Mouse (Mus musculus) adrenal gland, adult (tissue): ENCODE results near the gene Asic4.
A peak's percentile ranks its signal among the peaks of the same experiment; 100 is the strongest.

ENCODE experiments used
- DNase-seq, 2 experiments: peaks; one replicate each; pipeline ENCODE4 v3.0.0; 2022 to 2023; ENCODE audit warnings: low spot score in 1 of 2; ENCODE audit not compliant: inconsistent age in 2 of 2

Gene Asic4

GRCm38 (mm10) chr1:75501905-75502304 is 51.7 kb downstream of the Asic4 start:
- no peak for DNase-seq

DNA sequence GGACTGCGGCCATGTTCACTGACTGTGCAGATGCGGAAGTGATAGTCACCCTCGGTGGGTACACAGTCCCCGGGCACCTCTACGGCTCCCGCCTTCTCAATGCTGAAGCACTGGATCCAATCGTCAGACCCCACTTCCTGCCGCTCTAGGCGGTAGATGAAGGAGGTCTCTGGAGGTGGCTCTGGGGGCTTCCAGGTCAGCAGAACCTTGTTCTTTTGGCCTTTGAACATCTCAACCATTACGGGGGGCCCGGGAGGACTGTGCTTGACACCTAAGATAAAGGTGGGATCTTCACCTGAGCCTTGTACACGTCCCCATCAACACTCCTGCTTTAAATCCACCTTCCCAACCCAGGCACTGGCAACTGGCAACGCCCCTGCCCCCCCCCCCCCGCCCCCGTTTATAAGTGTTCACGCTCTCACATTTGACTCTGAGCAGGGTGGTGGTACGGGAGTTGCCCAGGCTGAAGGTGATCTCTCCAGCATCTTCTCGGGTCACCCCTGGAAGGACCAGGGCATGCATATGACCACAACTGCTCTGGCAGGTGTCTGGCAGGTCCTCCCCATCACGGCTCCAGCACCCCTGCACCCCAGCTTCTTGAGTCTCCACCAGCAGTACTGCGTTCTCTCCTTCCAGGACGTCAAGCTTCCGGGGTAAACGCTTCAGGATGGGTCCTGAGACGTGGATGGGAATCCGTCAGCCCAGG is 52.9 kb downstream of the Asic4 start:
- no peak for DNase-seq

DNA sequence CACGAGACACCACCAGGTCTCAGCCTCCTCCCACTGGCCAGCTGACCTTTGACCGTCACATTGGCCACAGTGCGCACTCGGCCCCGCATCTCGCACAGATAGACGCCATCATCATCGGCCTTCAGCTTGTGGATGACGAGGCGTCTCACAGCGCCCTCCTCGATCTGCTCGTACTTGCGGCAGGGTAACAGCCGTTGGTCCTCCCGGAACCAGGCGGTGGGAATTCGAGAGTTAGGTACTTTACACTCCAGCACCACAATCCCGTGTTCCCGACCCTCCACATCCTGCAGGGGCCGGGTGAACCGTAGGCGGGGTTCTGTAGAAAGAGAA is 53.4 kb downstream of the Asic4 start:
- peak; percentile 63 to 81 for DNase-seq

DNA sequence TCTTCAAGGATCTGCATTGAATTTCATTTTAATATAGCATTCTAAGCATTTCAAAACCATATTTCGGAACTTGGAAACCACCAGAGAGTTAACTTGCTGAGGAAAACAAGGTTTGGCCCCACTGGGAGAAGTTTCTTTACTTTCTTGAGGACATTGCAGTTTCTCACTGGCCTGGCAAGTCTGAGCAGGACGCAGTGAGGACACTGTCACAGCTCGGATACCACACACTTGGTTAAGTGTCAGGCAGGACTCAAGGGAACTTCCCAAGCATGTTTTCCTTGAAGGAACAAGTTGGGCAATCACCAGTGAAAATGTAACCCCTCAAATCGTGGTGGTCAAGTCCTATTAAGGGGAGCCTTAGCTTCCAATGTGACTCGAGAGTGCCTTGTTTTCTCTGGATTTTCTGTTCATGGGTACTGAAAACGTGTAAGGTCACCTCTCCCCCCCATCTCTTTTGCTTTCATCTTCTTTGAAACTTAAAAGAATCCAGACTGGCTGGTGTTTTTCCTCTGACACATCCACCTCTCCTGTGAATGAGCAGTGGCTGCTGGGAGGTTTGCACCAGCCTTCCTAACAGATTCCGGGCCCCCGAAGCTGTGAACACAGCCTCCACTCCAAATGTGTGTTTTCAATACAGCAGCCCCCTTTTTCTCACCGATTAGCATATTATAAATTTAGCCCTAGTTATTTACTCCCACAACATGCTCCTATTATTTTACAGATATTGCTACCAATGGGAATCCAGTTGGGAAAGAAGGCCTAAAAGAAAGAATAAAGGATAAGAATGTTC is 54.2 kb downstream of the Asic4 start:
- peak in 1 of 2 experiments; percentile 72 for DNase-seq

GRCm38 (mm10) chr1:75505159-75505955 is 55.1 kb downstream of the Asic4 start:
- DNase-seq, result peak; percentile 88 to 94

- DNase-seq, result peak; percentile 71 to 87
Measured at GRCm38 (mm10) chr1:75505956-75506831, 56.0 kb downstream of the Asic4 start, which contains the start of gene Obsl1. Gene Obsl1, minus strand, starts transcription at chr1:75506452.

- DNase-seq, result peak; percentile 52 to 80
Measured at GRCm38 (mm10) chr1:75507006-75507405, 56.8 kb downstream of the Asic4 start, which contains the start of gene Inha. Gene Inha, plus strand, starts transcription at chr1:75507077.

DNA sequence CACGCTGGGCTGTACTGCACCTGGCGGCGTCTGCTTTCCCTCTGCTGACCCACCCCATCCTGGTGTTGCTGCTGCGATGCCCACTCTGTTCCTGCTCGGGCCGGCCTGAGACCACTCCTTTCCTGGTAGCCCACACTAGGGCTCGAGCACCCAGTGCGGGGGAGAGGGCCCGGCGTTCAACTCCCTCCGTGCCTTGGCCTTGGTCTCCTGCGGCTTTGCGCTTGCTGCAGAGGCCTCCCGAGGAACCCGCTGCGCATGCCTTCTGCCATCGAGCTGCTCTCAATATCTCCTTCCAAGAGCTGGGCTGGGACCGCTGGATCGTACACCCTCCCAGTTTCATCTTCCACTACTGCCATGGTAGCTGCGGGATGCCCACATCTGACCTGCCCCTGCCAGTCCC is 59.4 kb downstream of the Asic4 start:
- DNase-seq, result peak; percentile 49 to 72

DNA sequence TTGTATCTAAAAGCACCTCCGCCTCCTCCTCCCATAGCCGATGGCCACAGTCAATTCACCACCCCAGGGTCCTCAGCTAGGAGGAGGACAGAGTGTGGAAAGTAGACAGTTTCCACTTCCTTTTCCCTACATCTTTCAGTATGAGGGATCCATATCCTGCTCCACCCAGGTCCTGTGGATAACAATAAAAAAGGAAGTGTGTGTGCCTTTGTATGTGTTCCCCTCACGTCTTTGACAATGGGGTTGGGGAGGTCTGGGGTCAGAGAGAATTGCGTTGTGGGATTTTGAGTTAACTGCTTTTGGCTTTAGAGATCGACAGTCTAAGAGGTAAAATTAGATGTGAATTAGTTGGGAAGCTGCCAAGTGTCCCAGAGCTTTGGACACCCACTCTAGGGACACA is 59.9 kb downstream of the Asic4 start:
- DNase-seq, result peak in 1 of 2 experiments; percentile 44

DNA sequence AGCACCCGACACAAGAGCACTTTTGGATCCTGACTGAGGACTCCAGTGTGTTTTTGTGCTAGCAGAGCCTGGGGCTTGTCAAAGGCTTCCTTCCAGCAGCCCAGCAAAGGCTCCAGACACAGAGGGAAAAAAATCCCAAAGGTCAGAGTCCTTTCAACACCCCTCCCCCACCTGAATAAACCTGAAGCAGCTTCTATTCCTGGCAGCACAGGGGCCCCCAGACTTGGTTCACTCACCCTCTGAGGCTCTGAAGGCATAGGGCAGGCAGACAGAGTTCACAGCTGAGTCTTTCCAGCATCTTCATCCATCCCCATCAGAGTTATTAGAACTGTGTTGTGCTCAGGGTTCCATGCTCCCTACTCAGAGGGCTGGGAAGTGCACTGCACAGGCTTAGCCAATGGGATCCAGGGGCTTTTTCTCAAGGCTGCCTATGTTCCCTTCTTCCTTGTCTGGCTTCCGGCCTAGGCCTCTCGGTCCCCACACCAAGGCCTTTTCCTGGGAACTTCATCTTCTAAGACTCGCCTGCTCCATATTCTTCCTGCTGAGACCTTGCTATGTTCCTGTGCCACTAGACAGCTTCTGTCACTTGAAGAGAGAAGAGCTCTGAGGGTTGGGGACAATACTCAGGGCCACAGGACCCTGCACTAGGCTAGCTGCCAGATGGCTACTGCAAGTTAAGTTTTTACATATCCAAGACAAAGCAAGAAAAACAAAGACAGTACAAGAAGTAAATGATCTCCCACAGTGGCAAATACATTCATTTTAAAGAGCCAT is 61.4 kb downstream of the Asic4 start:
- DNase-seq, result peak in 1 of 2 experiments; percentile 53

DNA sequence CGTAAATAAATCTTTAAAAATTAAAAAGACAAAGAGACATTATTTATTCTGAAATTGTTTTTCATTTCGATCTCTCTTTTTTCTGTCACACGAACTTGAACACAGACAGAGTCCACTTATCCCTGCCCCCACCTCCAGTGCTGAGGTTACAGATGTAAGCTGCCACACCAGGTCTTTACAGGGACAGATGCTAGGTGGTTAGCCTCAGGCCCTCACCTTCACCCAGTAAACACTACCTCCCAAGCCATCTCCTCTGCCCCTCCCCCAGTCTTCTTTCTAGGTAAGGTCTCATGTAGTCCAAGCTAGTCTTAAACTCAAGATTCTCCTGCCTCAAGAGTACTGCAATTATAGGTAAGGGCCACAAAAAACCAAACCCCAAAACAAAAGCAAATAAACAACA is 62.3 kb downstream of the Asic4 start:
- no peak for DNase-seq

DNA sequence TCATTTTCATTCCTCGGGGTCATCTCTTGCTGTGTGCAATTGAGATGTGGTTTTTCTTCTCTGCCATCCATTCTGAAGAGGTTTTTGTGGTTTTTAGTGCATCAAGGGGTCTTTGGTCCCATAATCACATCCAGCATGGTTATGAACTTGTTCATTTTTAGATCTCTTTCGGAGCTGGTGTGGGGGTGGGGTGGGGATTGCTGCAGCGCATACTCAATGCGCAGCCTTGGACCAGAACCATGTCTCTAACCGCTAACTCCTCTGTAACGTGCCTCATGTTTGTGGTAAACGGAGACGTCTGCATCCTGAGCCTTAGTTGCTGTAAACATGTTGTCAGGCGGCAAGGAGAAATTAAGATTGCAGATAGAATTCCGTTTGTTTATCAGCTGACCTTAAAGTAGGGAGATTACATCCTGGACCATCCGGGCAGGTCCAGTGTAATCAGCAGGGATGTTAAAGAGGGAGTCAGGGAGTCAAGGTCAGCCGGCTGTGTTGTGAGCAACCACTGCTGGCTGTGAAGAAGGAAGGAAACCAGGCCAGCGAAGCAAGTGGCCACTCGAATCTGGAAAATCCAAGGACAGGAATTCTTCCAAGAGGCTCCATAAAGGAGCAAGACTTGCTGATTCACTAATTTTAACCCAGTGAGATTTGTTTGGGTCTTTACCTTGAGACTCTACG is 66.6 kb downstream of the Asic4 start:
- DNase-seq, result peak; percentile 50 to 70

DNA sequence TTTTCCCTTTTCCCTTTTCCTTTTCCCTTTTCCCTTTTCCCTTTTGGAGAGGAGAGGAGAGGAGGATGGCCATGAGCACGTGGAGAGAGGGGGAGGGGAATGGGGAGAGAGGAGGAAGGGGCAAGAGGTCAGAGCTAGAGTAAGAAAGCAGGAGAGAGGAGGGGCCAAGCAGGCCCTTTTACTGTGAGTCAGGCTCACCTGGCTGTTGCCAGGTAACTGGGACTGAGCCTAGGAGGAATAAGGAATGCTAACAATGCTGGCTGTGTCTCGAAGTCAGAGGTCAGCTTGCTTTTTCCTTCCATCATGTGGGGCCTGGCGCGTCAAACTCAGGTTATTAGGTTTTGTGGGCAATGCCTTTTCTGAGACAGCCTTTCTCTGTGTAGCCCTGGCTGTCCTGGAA is 67.7 kb downstream of the Asic4 start:
- DNase-seq, result no peak

GRCm38 (mm10) chr1:75518427-75518826 is 68.2 kb downstream of the Asic4 start:
- DNase-seq, result no peak

DNA sequence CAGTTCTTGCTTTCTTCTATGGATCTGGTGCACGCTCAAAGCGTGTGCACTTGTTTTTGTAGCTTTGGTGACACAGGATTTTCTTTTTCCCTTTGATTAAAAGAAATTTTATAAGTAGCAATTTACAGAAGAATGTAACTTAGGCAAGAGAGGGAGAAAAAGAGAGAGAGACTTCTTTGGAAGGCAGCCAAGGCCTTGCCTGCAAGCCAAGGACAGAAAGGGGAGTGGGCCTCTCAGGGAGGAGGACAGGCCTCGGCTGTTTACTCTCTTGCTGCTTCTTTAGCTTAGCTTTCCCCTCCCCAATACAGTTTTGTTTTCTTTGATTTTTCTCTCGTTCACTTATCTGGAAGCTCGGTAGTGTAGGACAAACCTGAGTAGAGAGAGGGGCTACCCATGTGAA is 69.3 kb downstream of the Asic4 start:
- peak; percentile 53 to 85 for DNase-seq

DNA sequence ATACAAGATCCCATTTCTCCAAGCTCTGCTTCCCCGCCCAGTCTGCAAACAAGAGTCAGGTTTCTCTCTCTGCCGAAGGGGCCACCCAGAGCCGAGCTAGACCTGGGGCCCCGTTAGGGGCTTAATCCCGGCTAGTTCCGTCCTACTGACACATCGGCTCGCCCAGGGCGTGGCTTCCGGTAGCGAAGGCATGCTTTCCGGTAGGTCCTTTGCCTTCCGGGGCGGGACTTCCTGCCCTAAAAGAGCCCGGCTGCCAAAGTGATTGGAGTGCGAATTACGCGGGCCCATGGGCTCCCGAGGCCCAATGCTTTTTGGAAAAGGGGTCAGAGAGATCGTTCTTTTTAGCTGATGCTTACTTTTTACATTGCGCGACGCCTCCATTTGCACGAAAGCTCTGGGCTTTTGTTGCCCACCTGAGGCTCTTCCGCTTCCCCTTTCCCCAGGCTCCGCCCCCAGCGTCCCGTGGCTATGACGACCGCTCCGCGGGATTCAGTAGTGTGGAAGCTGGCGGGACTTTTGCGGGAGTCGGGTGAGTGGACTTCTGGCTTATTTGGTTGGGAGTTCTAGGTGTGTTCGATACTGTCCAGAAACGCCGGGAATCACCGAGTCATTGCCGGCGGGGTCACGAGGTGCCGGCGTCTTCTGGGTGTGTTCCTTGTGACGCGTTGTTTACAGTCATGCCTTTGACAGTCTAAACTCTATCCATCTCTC is 71.2 kb downstream of the Asic4 start, which contains the start of gene Stk11ip:
Stk11ip (plus strand) TSS at position 209 of the 711 bp plus-strand sequence.
- DNase-seq, result peak; percentile 94 to 99
